Mouse (Mus musculus) CD4-positive helper T cell, adult 2 months (primary cell): ENCODE results near the gene Gm21746.
"Not testable (repeated sequence)": the region's sequence is repeated elsewhere in the genome, so short reads cannot be mapped to it uniquely, and the experiment has no call there.

Experiments used
- DNase-seq: peaks from one replicate; pipeline ENCODE4 v3.0.0-alpha.2; 2012; ENCODE audit warnings: low read depth, missing footprints, low spot score

The Gm21746 gene

GRCm38 (mm10) chrY:6237895-6238294 is at the start of gene Gm21746:
Gene Gm21746, minus strand, starts transcription at chrY:6237995.
- DNase-seq, result not testable (repeated sequence)

- DNase-seq, result not testable (repeated sequence)
Observed at GRCm38 (mm10) chrY:6266798-6267197, 29.0 kb upstream of the Gm21746 start, which contains the start of gene Gm20873. Gene Gm20873, plus strand, starts transcription at chrY:6267098.
